Mouse (Mus musculus) adrenal gland, adult 18-20 months (tissue): ENCODE measurements around the gene Neu2. TPM values are rescaled to one million over a fixed set of nuclear protein-coding genes. Genes with fewer than 3 reads are reported as not detected.

ENCODE experiments used
- DNase-seq, 2 experiments: peaks; one replicate each; pipeline ENCODE4 v3.0.0; 2021 to 2022; ENCODE audit warnings: low spot score in 2 of 2
- total RNA-seq, 2 experiments: library from RNA; stranded (reverse); gene quantifications; 1 replicate in 1 of 2; 2 replicates in 1 of 2; pipeline ENCODE4 v1.2.3; 2021

Gene Neu2
- total RNA-seq, 2 experiments from 2014 or later, result not detected

- no peak for DNase-seq
Observed at GRCm38 (mm10) chr1:87645041-87645440, 135.4 kb downstream of the Neu2 start.

DNA sequence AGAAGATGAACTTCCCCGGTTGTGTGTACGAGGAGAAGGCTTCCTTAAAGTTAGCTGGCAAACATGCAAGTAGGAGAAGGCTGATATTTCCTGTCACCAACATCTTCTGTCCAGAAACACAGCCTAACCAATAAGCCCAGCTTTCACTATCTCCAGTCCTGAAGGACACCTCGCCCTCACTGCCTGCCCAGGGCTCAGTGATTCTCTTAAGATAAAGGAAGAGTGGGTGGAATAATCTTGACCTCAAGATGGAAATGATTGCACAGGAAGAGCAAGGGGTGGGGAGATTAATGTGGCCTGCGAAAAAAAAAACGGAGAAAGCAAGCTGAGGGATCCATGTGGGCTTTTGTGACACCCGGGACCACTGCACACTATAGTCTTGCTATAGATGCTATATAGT, 136.1 kb downstream of the Neu2 start:
- no peak for DNase-seq

Other genes with a start within 250 kb of the Neu2 start
- 100 to 1,000 TPM; 329 to 423 TPM for gene Efhd1, start 245.5 kb upstream of the Neu2 start, total RNA-seq
- 100 to 1,000 TPM in 1 of 2 experiments, 10 to 100 TPM in 1; 79.7 to 101 TPM for gene Gigyf2, start 182.9 kb upstream of the Neu2 start, total RNA-seq
- gene Kcnj13, start 115.2 kb upstream of the Neu2 start, total RNA-seq, result not detected
- not detected for gene Snorc, start 39.6 kb upstream of the Neu2 start, total RNA-seq
- gene Ngef, start 64.0 kb downstream of the Neu2 start, total RNA-seq, result under 1 TPM; 0.56 to 0.80 TPM
- 10 to 100 TPM; 15.8 to 29.3 TPM for gene Inpp5d, start 110.4 kb downstream of the Neu2 start, total RNA-seq
- gene Atg16l1, start 246.0 kb downstream of the Neu2 start, total RNA-seq, result 10 to 100 TPM; 35.8 to 36.8 TPM